Mouse (Mus musculus): ENCODE data around the gene Ralgapb.

Ralgapb gene

GRCm38 (mm10) chr2:158510665-158511064 lies 101.0 kb downstream of the Ralgapb start:
- no peak for ATAC-seq (ENCODE audit: insufficient number of reproducible peaks, low FRiP score, low TSS enrichment)

- no peak for ATAC-seq (ENCODE audit: insufficient number of reproducible peaks, low FRiP score, low TSS enrichment)
These were observed 102.9 kb downstream of the Ralgapb start, which contains the start of gene Arhgap40 for GRCm38 (mm10) chr2:158512528-158512927. Gene Arhgap40 (plus strand): TSS chr2:158512796.

GRCm38 (mm10) chr2:158513821-158514336 lies 104.2 kb downstream of the Ralgapb start:
- ATAC-seq (ENCODE audit: insufficient number of reproducible peaks, low FRiP score, low TSS enrichment), result no peak

GRCm38 (mm10) chr2:158518583-158518982 lies 108.9 kb downstream of the Ralgapb start:
- ATAC-seq (ENCODE audit: insufficient number of reproducible peaks, low FRiP score, low TSS enrichment), result no peak

- ATAC-seq (ENCODE audit: insufficient number of reproducible peaks, low FRiP score, low TSS enrichment), result no peak
These were observed 109.4 kb downstream of the Ralgapb start for GRCm38 (mm10) chr2:158519071-158519470.

GRCm38 (mm10) chr2:158519800-158520199 lies 110.2 kb downstream of the Ralgapb start:
- ATAC-seq (ENCODE audit: insufficient number of reproducible peaks, low FRiP score, low TSS enrichment), result no peak

GRCm38 (mm10) chr2:158523060-158523459 lies 113.4 kb downstream of the Ralgapb start:
- no peak for ATAC-seq (ENCODE audit: insufficient number of reproducible peaks, low FRiP score, low TSS enrichment)

- ATAC-seq (ENCODE audit: insufficient number of reproducible peaks, low FRiP score, low TSS enrichment), result no peak
These were observed 114.6 kb downstream of the Ralgapb start for GRCm38 (mm10) chr2:158524129-158524860.

- peak; percentile 68 for ATAC-seq (ENCODE audit: insufficient number of reproducible peaks, low FRiP score, low TSS enrichment)
These were observed 124.4 kb downstream of the Ralgapb start for GRCm38 (mm10) chr2:158534090-158534489.

GRCm38 (mm10) chr2:158534559-158534958 lies 124.9 kb downstream of the Ralgapb start:
- ATAC-seq (ENCODE audit: insufficient number of reproducible peaks, low FRiP score, low TSS enrichment), result no peak; the same call in 1 of the 2 replicates

- ATAC-seq (ENCODE audit: insufficient number of reproducible peaks, low FRiP score, low TSS enrichment), result no peak
These were observed 130.0 kb downstream of the Ralgapb start for GRCm38 (mm10) chr2:158539433-158540305.

GRCm38 (mm10) chr2:158541286-158541685 lies 131.6 kb downstream of the Ralgapb start:
- no peak for ATAC-seq (ENCODE audit: insufficient number of reproducible peaks, low FRiP score, low TSS enrichment)

- ATAC-seq (ENCODE audit: insufficient number of reproducible peaks, low FRiP score, low TSS enrichment), result no peak
These were observed 135.6 kb downstream of the Ralgapb start for GRCm38 (mm10) chr2:158545266-158545665.

GRCm38 (mm10) chr2:158546751-158547150 lies 137.1 kb downstream of the Ralgapb start:
- ATAC-seq (ENCODE audit: insufficient number of reproducible peaks, low FRiP score, low TSS enrichment), result peak; percentile 54
